Mouse (Mus musculus): Measurements from ENCODE around the gene Ppat.

- no peak for TF ChIP-seq CTCF (IDR thresholded peaks at IDR 0.05; ENCODE audit: low read depth, low read length)
- no peak for TF ChIP-seq POLR2A (IDR thresholded peaks at IDR 0.05; ENCODE audit: borderline replicate concordance, low read depth, low read length)
These were observed 75.1 kb downstream of the Ppat start for GRCm38 (mm10) chr5:76876106-76876758.

Measured in bone marrow macrophage, adult 2 months (primary cell).